Mouse (Mus musculus) MEL (cell line): ENCODE results near the gene Vmn1r2. TPM values are rescaled to one million over a fixed set of nuclear protein-coding genes. Genes with fewer than 3 reads are reported as not detected.
"Not testable (repeated sequence)": the region's sequence is repeated elsewhere in the genome, so short reads cannot be mapped to it uniquely, and the experiment has no call there.

ENCODE experiments used
- DNase-seq: peaks from one replicate; pipeline ENCODE4 v3.0.0; 2011; ENCODE audit warnings: low read depth, low spot score
- H3K27ac ChIP-seq: 2 replicates; pipeline ENCODE4 v1.5.1; 2012; ENCODE audit warnings: low read depth, mild to moderate bottlenecking, control low read depth, low read length, moderate library complexity; ENCODE audit not compliant: control insufficient read depth
- H3K27me3 ChIP-seq, 2 experiments: fragments of 150-350 bp in 1 of 2; sonication (generic) in 1 of 2; 2 replicates each; pipeline ENCODE4 v1.6.1; 2012; ENCODE audit warnings: low read length in 2 of 2, mild to moderate bottlenecking in 2 of 2, improper control_type of control experiment in 1 of 2, moderate library complexity in 1 of 2; ENCODE audit not compliant: insufficient read depth in 2 of 2, control insufficient read depth in 1 of 2
- H3K36me3 ChIP-seq, 2 experiments: 2 replicates each; pipeline ENCODE4 v1.6.1; 2012 to 2014; ENCODE audit warnings: low read length in 2 of 2, improper control_type of control experiment in 1 of 2, inconsistent platforms in 1 of 2, mild to moderate bottlenecking in 1 of 2; ENCODE audit not compliant: insufficient read depth in 2 of 2, control insufficient read depth in 1 of 2
- H3K4me1 ChIP-seq, 2 experiments: fragments of 150-350 bp in 1 of 2; sonication (generic) in 1 of 2; 2 replicates each; pipeline ENCODE4 v1.6.1; 2012; ENCODE audit warnings: low read length in 2 of 2, improper control_type of control experiment in 1 of 2, mild to moderate bottlenecking in 1 of 2; ENCODE audit not compliant: insufficient read depth in 2 of 2, control insufficient read depth in 1 of 2
- H3K4me3 ChIP-seq, 2 experiments: fragments of 150-350 bp in 1 of 2; sonication (generic) in 1 of 2; 2 replicates each; pipeline ENCODE4 v1.5.1; 2012; ENCODE audit warnings: low read depth in 2 of 2, low read length in 2 of 2, mild to moderate bottlenecking in 2 of 2, moderate library complexity in 2 of 2, control low read depth in 1 of 2, improper control_type of control experiment in 1 of 2; ENCODE audit not compliant: control insufficient read depth in 1 of 2, insufficient read depth in 1 of 2
- H3K79me2 ChIP-seq: 2 replicates; pipeline ENCODE4 v1.6.1; 2012; ENCODE audit warnings: mild to moderate bottlenecking, low read length, moderate library complexity; ENCODE audit not compliant: control insufficient read depth, poor library complexity, insufficient read depth
- H3K9ac ChIP-seq: 2 replicates; pipeline ENCODE4 v1.6.1; 2012; ENCODE audit warnings: low read depth, mild to moderate bottlenecking, control low read depth, low read length, moderate library complexity; ENCODE audit not compliant: control insufficient read depth, poor library complexity, severe bottlenecking
- H3K9me3 ChIP-seq: fragments of 150-350 bp; sonication (generic); replicated peaks from 2 replicates; pipeline ENCODE4 v1.6.1; 2012; ENCODE audit warnings: mild to moderate bottlenecking, low read length, improper control_type of control experiment, moderate library complexity; ENCODE audit not compliant: insufficient read depth
- BHLHE40 ChIP-seq: IDR thresholded peaks from 2 replicates; pipeline ENCODE4 v1.6.1; 2012; ENCODE audit warnings: low read depth, mild to moderate bottlenecking, inconsistent platforms, low read length, improper control_type of control experiment, borderline replicate concordance
- EP300 ChIP-seq, 2 experiments: IDR thresholded peaks; 2 replicates each; pipeline ENCODE4 v1.6.1; 2011; ENCODE audit warnings: improper control_type of control experiment in 2 of 2, low read length in 2 of 2, low read depth in 1 of 2, mild to moderate bottlenecking in 1 of 2
- ETS1 ChIP-seq: IDR thresholded peaks from 2 replicates; pipeline ENCODE4 v1.6.1; 2012; ENCODE audit warnings: low read depth, mild to moderate bottlenecking, inconsistent platforms, low read length, improper control_type of control experiment, moderate library complexity
- GATA1 ChIP-seq: IDR thresholded peaks from 2 replicates; pipeline ENCODE4 v1.6.1; 2011; ENCODE audit warnings: low read depth, low read length, improper control_type of control experiment
- MAFK ChIP-seq: IDR thresholded peaks from 2 replicates; pipeline ENCODE4 v1.6.1; 2011; ENCODE audit warnings: low read depth, mild to moderate bottlenecking, low read length, improper control_type of control experiment, borderline replicate concordance
- MYB ChIP-seq: IDR thresholded peaks from 2 replicates; pipeline ENCODE4 v1.6.1; 2011; ENCODE audit warnings: mild to moderate bottlenecking, low read depth, low read length, improper control_type of control experiment
- NRF1 ChIP-seq: IDR thresholded peaks from 2 replicates; pipeline ENCODE4 v1.6.1; 2014; ENCODE audit warnings: low read depth, mild to moderate bottlenecking, inconsistent platforms, low read length, improper control_type of control experiment, moderate library complexity; ENCODE audit not compliant: poor library complexity, insufficient read depth, severe bottlenecking
- POLR2AphosphoS2 ChIP-seq: IDR thresholded peaks from 2 replicates; pipeline ENCODE4 v1.6.1; 2011; ENCODE audit warnings: low read length, improper control_type of control experiment
- SIN3A ChIP-seq: IDR thresholded peaks from 2 replicates; pipeline ENCODE4 v1.6.1; 2012; ENCODE audit warnings: low read length, improper control_type of control experiment, inconsistent platforms
- TAL1 ChIP-seq: IDR thresholded peaks from 2 replicates; pipeline ENCODE4 v1.6.1; 2012; ENCODE audit warnings: mild to moderate bottlenecking, inconsistent platforms, low read length, moderate library complexity, mixed read lengths
- USF2 ChIP-seq, 2 experiments: IDR thresholded peaks; 2 replicates each; pipeline ENCODE4 v1.6.1; 2011 to 2012; ENCODE audit warnings: improper control_type of control experiment in 2 of 2, low read length in 2 of 2, borderline replicate concordance in 1 of 2, inconsistent platforms in 1 of 2, low read depth in 1 of 2, mild to moderate bottlenecking in 1 of 2; ENCODE audit not compliant: insufficient read depth in 1 of 2
- polyA plus RNA-seq, 2 experiments: library from polyadenylated mRNA; stranded (reverse) in 1 of 2; unstranded in 1 of 2; fragments of >175 nt in 1 of 2; fragments of >200 nt in 1 of 2; gene quantifications; 2 replicates each; pipeline versions ENCODE4 v1.2.1 to v1.2.4; 2012; ENCODE audit warnings: low replicate concordance in 2 of 2, low read depth in 1 of 2; ENCODE audit not compliant: insufficient read length in 2 of 2, insufficient read depth in 1 of 2, missing spikeins in 1 of 2
- total RNA-seq: library from RNA; depleted of rRNA; stranded (reverse); fragments of 300-350 nt; gene quantifications from 2 replicates; pipeline ENCODE4 v1.2.3, GENCODE M21; 2012; rRNA removed

Vmn1r2 gene
- total RNA-seq: not detected in 2 replicates
- polyA plus RNA-seq: not detected

GRCm38 (mm10) chr4:3167020-3167419 lies at the start of gene Vmn1r2:
Gene Vmn1r2, plus strand, starts transcription at chr4:3167320.
- not testable (repeated sequence) for H3K79me2 ChIP-seq, H3K4me1 ChIP-seq, H3K9me3 ChIP-seq, H3K9ac ChIP-seq, H3K36me3 ChIP-seq, H3K27me3 ChIP-seq, H3K4me3 ChIP-seq, H3K27ac ChIP-seq, DNase-seq

GRCm38 (mm10) chr4:3147926-3148325 lies 19.2 kb upstream of the Vmn1r2 start:
- not testable (repeated sequence) for H3K79me2 ChIP-seq, H3K36me3 ChIP-seq, H3K27me3 ChIP-seq, H3K9ac ChIP-seq, H3K4me1 ChIP-seq, H3K4me3 ChIP-seq, H3K27ac ChIP-seq, H3K9me3 ChIP-seq, DNase-seq

GRCm38 (mm10) chr4:3153320-3153719 lies 13.8 kb upstream of the Vmn1r2 start:
- not testable (repeated sequence) for H3K9me3 ChIP-seq, H3K9ac ChIP-seq, H3K4me1 ChIP-seq, H3K79me2 ChIP-seq, H3K36me3 ChIP-seq, H3K4me3 ChIP-seq, H3K27ac ChIP-seq, H3K27me3 ChIP-seq, DNase-seq

- not testable (repeated sequence) for H3K9ac ChIP-seq, H3K4me3 ChIP-seq, DNase-seq, H3K79me2 ChIP-seq, H3K9me3 ChIP-seq, H3K27ac ChIP-seq, H3K27me3 ChIP-seq, H3K36me3 ChIP-seq, H3K4me1 ChIP-seq
Observed at GRCm38 (mm10) chr4:3164429-3164828, 2.7 kb upstream of the Vmn1r2 start.

- H3K9ac ChIP-seq: no peak overlapping the region
- H3K79me2 ChIP-seq: no peaks in the 10 kb centered on the region
- no peaks in the 10 kb centered on the region for H3K9me3 ChIP-seq
- H3K27ac ChIP-seq: no peak overlapping the region
- H3K36me3 ChIP-seq: no peaks in the 10 kb centered on the region
- TF ChIP-seq POLR2AphosphoS2: no peak
- no peak for TF ChIP-seq NRF1
- no peak for TF ChIP-seq GATA1
- TF ChIP-seq SIN3A: no peak
- TF ChIP-seq BHLHE40: no peak
- TF ChIP-seq TAL1: no peak
- no peak for TF ChIP-seq MAFK
- no peak for TF ChIP-seq USF2 (IDR thresholded peaks at IDR 0.05; ENCODE audit: borderline replicate concordance in 1 of 2, insufficient read depth in 1 of 2, low read depth in 1 of 2, low read length in 2 of 2)
- no peak for TF ChIP-seq EP300 (IDR thresholded peaks at IDR 0.05; ENCODE audit: low read depth in 1 of 2, low read length in 2 of 2)
- TF ChIP-seq MYB: no peak
- TF ChIP-seq ETS1: no peak
- H3K4me1 ChIP-seq: no peaks in the 10 kb centered on the region
- no peaks in the 10 kb centered on the region for H3K27me3 ChIP-seq
- no peak for DNase-seq
- H3K4me3 ChIP-seq: no peak overlapping the region
Observed at GRCm38 (mm10) chr4:3165046-3165445, 2.1 kb upstream of the Vmn1r2 start.
